Mouse (Mus musculus): Measurements from ENCODE around the gene Col26a1.

Col26a1 gene

GRCm38 (mm10) chr5:136694976-136695375, 188.0 kb downstream of the Col26a1 start:
- in situ Hi-C loops (cut with MboI, MseI) = no loop called here

- in situ Hi-C loops (cut with MboI, MseI) = no loop called here
Measured at GRCm38 (mm10) chr5:136693418-136693817, 189.6 kb downstream of the Col26a1 start.

- in situ Hi-C loops (cut with MboI, MseI) = no loop called here
Measured at GRCm38 (mm10) chr5:136692784-136693183, 190.2 kb downstream of the Col26a1 start, which contains the start of gene Myl10. TSS of gene Myl10 (plus strand) at chr5:136693146.
